Comparison of ENCODE assay signal across 26 mouse cellular contexts in genomic region chr10:60762126-60762525, GRCm38 (mm10). TPM values are rescaled to one million over a fixed set of nuclear protein-coding genes. Genes with fewer than 3 reads are reported as not detected.
A peak's percentile ranks its signal among the peaks of the same experiment; 100 is the strongest.
DNase-seq lines count a peak whose midpoint lies in the region; ATAC-seq and TF ChIP-seq lines count a peak whose summit lies in the region.
"Had no signal": no experiment of that assay in that cellular context is flagged by ENCODE, and none has a peak within 500 bp of the region (broad histone marks: within the 10 kb centered on the region; RNA-seq: fewer than 3 reads in every experiment).

No protein-coding gene starts in this region.

- no peak overlapping the region for H3K9ac ChIP-seq in intestine, embryonic 14.5 days (ENCODE audit: low read length)
- no peak overlapping the region for H3K9ac ChIP-seq in intestine, postnatal 0 days (ENCODE audit: low read depth, low read length)
- H3K9ac ChIP-seq in lung, postnatal 0 days (replicated peaks; ENCODE audit: low read depth), result no peak overlapping the region
- no peak overlapping the region for H3K9ac ChIP-seq in stomach, embryonic 16.5 days (ENCODE audit: low read length)
- H3K9ac ChIP-seq: embryonic facial prominence, embryonic 13.5 days; forebrain, embryonic 12.5 days; forebrain, embryonic 15.5 days; heart, embryonic 13.5 days; hindbrain, embryonic 14.5 days had no signal

- 71% methylated on average over 1 of the region's 1 CpGs for WGBS in intestine, embryonic 14.5 days
- 54% methylated on average over 1 of the region's 1 CpGs for WGBS in intestine, postnatal 0 days
- WGBS in lung, postnatal 0 days, result 72% methylated on average over 1 of the region's 1 CpGs
- 75% methylated on average over 1 of the region's 1 CpGs for WGBS in stomach, embryonic 16.5 days

- TF ChIP-seq CTCF in intestine, postnatal 0 days (IDR thresholded peaks at IDR 0.05; ENCODE audit: low read depth), result no peak
- TF ChIP-seq CTCF in lung, postnatal 0 days (IDR thresholded peaks at IDR 0.05), result no peak

- peaks cover 10% of the 10 kb centered on the region for H3K36me3 ChIP-seq in intestine, embryonic 14.5 days (ENCODE audit: control insufficient read depth, insufficient read depth, low read length)
- peaks cover 5% of the 10 kb centered on the region; the same call in 1 of the 2 replicates for H3K36me3 ChIP-seq in intestine, postnatal 0 days (ENCODE audit: control insufficient read depth, insufficient read depth)
- no peaks in the 10 kb centered on the region for H3K36me3 ChIP-seq in lung, postnatal 0 days (ENCODE audit: insufficient read depth, low read length)
- H3K36me3 ChIP-seq in stomach, embryonic 16.5 days (ENCODE audit: control insufficient read depth, insufficient read depth, low read length), result no peaks in the 10 kb centered on the region
- H3K36me3 ChIP-seq: forebrain, embryonic 12.5 days; forebrain, embryonic 15.5 days; G1E had no signal

- no peak for DNase-seq in intestine, embryonic 14.5 days (ENCODE audit: low spot score)
- peak; percentile 60 for DNase-seq in lung, postnatal 0 days (ENCODE audit: low spot score)
- no peak for DNase-seq in lung, postnatal 25 days (ENCODE audit: low spot score)
- no peak for DNase-seq in MN1 (ENCODE audit: low spot score)
- DNase-seq in ovary, postnatal 36 days (ENCODE audit: low spot score), result no peak
- DNase-seq: adrenal gland, postnatal 10 days; adrenal gland, postnatal 36 days; cerebellum, adult 11 months; cerebellum, adult 2 months; cerebellum, postnatal 25 days; gastrocnemius, postnatal 25 days; heart, adult 18-20 months; heart, postnatal 14 days; heart, postnatal 4 days had no signal

- H3K27ac ChIP-seq in intestine, embryonic 14.5 days (ENCODE audit: low read depth), result no peak overlapping the region
- no peak overlapping the region for H3K27ac ChIP-seq in intestine, postnatal 0 days (ENCODE audit: low read depth, low read length)
- no peak overlapping the region for H3K27ac ChIP-seq in lung, postnatal 0 days (ENCODE audit: low read length)
- no peak overlapping the region for H3K27ac ChIP-seq in stomach, embryonic 16.5 days (ENCODE audit: low read length)
- H3K27ac ChIP-seq: embryonic facial prominence, embryonic 10.5 days; embryonic facial prominence, embryonic 13.5 days; forebrain, embryonic 12.5 days; forebrain, embryonic 15.5 days; heart, embryonic 10.5 days; heart, embryonic 13.5 days; hindbrain, embryonic 14.5 days; hindbrain, postnatal 0 days had no signal

- no peak overlapping the region for H3K4me2 ChIP-seq in intestine, embryonic 14.5 days (ENCODE audit: low read length)
- no peak overlapping the region for H3K4me2 ChIP-seq in intestine, postnatal 0 days (replicated peaks; ENCODE audit: low read depth)
- no peak overlapping the region for H3K4me2 ChIP-seq in lung, postnatal 0 days (replicated peaks; ENCODE audit: low read depth, low read length)
- H3K4me2 ChIP-seq in stomach, embryonic 16.5 days (ENCODE audit: low read depth, low read length), result no peak overlapping the region
- H3K4me2 ChIP-seq: embryonic facial prominence, embryonic 13.5 days; forebrain, embryonic 12.5 days; forebrain, embryonic 15.5 days; heart, embryonic 13.5 days; hindbrain, embryonic 14.5 days had no signal

- peak; percentile 41; the same call in 1 of the 2 replicates for ATAC-seq in intestine, embryonic 14.5 days (replicated peaks; ENCODE audit: low FRiP score, low TSS enrichment, low read depth)
- no peak for ATAC-seq in intestine, postnatal 0 days
- peak; percentile 74 for ATAC-seq in lung, postnatal 0 days
- 0 out of 2 replicates have a peak, but pooled peaks have one; percentile 6 for ATAC-seq in stomach, embryonic 16.5 days (ENCODE audit: insufficient read depth, low FRiP score)
- ATAC-seq: forebrain, embryonic 15.5 days; hindbrain, postnatal 0 days had no signal

- TF ChIP-seq EP300 in lung, postnatal 0 days (IDR thresholded peaks at IDR 0.05), result no peak

- peaks cover 3% of the 10 kb centered on the region; the same call in 1 of the 2 replicates for H3K4me1 ChIP-seq in intestine, embryonic 14.5 days (replicated peaks; ENCODE audit: control insufficient read depth, insufficient read depth, low read length)
- 0 out of 2 replicates have a peak, but pooled peaks cover 2% of the 10 kb centered on the region for H3K4me1 ChIP-seq in intestine, postnatal 0 days (replicated peaks; ENCODE audit: control insufficient read depth, insufficient read depth, low read length)
- no peaks in the 10 kb centered on the region for H3K4me1 ChIP-seq in lung, postnatal 0 days (ENCODE audit: insufficient read depth, low read depth, low read length)
- no peaks in the 10 kb centered on the region for H3K4me1 ChIP-seq in stomach, embryonic 16.5 days (ENCODE audit: control insufficient read depth, insufficient read depth, low read length)
- H3K4me1 ChIP-seq: embryonic facial prominence, embryonic 13.5 days; forebrain, embryonic 12.5 days; forebrain, embryonic 15.5 days; heart, embryonic 13.5 days had no signal

- H3K4me3 ChIP-seq in intestine, embryonic 14.5 days (ENCODE audit: low read depth, low read length), result no peak overlapping the region
- no peak overlapping the region for H3K4me3 ChIP-seq in intestine, postnatal 0 days (ENCODE audit: low read depth, low read length)
- no peak overlapping the region for H3K4me3 ChIP-seq in lung, postnatal 0 days (ENCODE audit: low read depth, low read length)
- no peak overlapping the region for H3K4me3 ChIP-seq in stomach, embryonic 16.5 days (replicated peaks; ENCODE audit: low read length)
- H3K4me3 ChIP-seq: embryonic facial prominence, embryonic 10.5 days; embryonic facial prominence, embryonic 13.5 days; erythroblast, embryonic 14.5 days; forebrain, embryonic 12.5 days; forebrain, embryonic 15.5 days; heart, embryonic 10.5 days; heart, embryonic 13.5 days had no signal

- H3K9me3 ChIP-seq in intestine, embryonic 14.5 days (ENCODE audit: control insufficient read depth, low read length), result no peaks in the 10 kb centered on the region; the same call in 1 of the 2 replicates
- H3K9me3 ChIP-seq in intestine, postnatal 0 days (ENCODE audit: control insufficient read depth), result no peaks in the 10 kb centered on the region
- no peaks in the 10 kb centered on the region for H3K9me3 ChIP-seq in lung, postnatal 0 days (ENCODE audit: low read length)
- H3K9me3 ChIP-seq in stomach, embryonic 16.5 days (replicated peaks; ENCODE audit: control insufficient read depth, low read length), result no peaks in the 10 kb centered on the region
- H3K9me3 ChIP-seq: embryonic facial prominence, embryonic 10.5 days; forebrain, embryonic 12.5 days; forebrain, embryonic 15.5 days; heart, embryonic 10.5 days had no signal

- H3K27me3 ChIP-seq in intestine, embryonic 14.5 days (replicated peaks; ENCODE audit: control insufficient read depth, insufficient read depth, low read length), result no peaks in the 10 kb centered on the region
- no peaks in the 10 kb centered on the region for H3K27me3 ChIP-seq in intestine, postnatal 0 days (replicated peaks; ENCODE audit: control insufficient read depth, insufficient read depth, low read length)
- no peaks in the 10 kb centered on the region for H3K27me3 ChIP-seq in lung, postnatal 0 days (replicated peaks; ENCODE audit: insufficient read depth, low read length)
- H3K27me3 ChIP-seq in stomach, embryonic 16.5 days (ENCODE audit: control insufficient read depth, insufficient read depth, low read length), result no peaks in the 10 kb centered on the region
- H3K27me3 ChIP-seq: embryonic facial prominence, embryonic 13.5 days; forebrain, embryonic 15.5 days; heart, embryonic 13.5 days had no signal

RNA-seq across cellular contexts. Expression of gene Slc29a3, which starts 9.5 kb away (rescaled TPM):
- polyA plus RNA-seq in intestine, embryonic 14.5 days (2014; fragmentation: Nextera tagmentation; extraction: Ambion mirVana), result 7.8 and 7.9 TPM in 2 replicates
- polyA plus RNA-seq in intestine, postnatal 0 days (2015; fragmentation: Nextera tagmentation; extraction: Ambion mirVana), result 6.3 and 7.9 TPM in 2 replicates
- 9.3 and 9.8 TPM in 2 replicates for polyA plus RNA-seq in lung, postnatal 0 days (2015; fragmentation: Nextera tagmentation; extraction: Ambion mirVana)
- polyA plus RNA-seq in stomach, embryonic 16.5 days (2015; fragmentation: Nextera tagmentation; extraction: Ambion mirVana), result 6.9 and 9.6 TPM in 2 replicates
